Mouse (Mus musculus) large intestine, adult 2 months (tissue): ENCODE data around the gene Cpt1b. TPM values are rescaled to one million over a fixed set of nuclear protein-coding genes. Genes with fewer than 3 reads are reported as not detected.

Source experiments
- polyA plus RNA-seq: library from polyadenylated mRNA; depleted of rRNA; stranded (reverse); fragments of >200 nt; gene quantifications from 2 replicates; pipeline ENCODE4 v1.2.3, GENCODE M21; 2012; rRNA removed

Cpt1b gene
- polyA plus RNA-seq, 1 experiment, result 3.7 TPM

Other genes with a start within 250 kb of the Cpt1b start
- 273 and 310 TPM in 2 replicates for gene Plxnb2, start 245.1 kb downstream of the Cpt1b start, polyA plus RNA-seq
- gene Dennd6b, start 229.4 kb downstream of the Cpt1b start, polyA plus RNA-seq, result 10.8 and 11.2 TPM in 2 replicates
- 41.0 and 86.0 TPM in 2 replicates for gene Ppp6r2, start 214.3 kb downstream of the Cpt1b start, polyA plus RNA-seq
- 145 and 152 TPM in 2 replicates for gene Sbf1, start 110.6 kb downstream of the Cpt1b start, polyA plus RNA-seq
- gene Adm2, start 103.1 kb downstream of the Cpt1b start, polyA plus RNA-seq, result 1.1 and 2.2 TPM in 2 replicates
- 0.36 TPM in 1 of 2 replicates, not detected in the other for gene Miox, start 91.5 kb downstream of the Cpt1b start, polyA plus RNA-seq
- gene Lmf2, start 70.2 kb downstream of the Cpt1b start, polyA plus RNA-seq, result 26.3 and 28.9 TPM in 2 replicates
- 131 and 133 TPM in 2 replicates for gene Ncaph2, start 70.1 kb downstream of the Cpt1b start, polyA plus RNA-seq
- 70.4 and 142 TPM in 2 replicates for gene Sco2, start 52.0 kb downstream of the Cpt1b start, polyA plus RNA-seq
- 5.5 and 30.9 TPM in 2 replicates for gene Tymp, start 48.8 kb downstream of the Cpt1b start, polyA plus RNA-seq
- 21.1 and 57.4 TPM in 2 replicates for gene Odf3b, start 46.6 kb downstream of the Cpt1b start, polyA plus RNA-seq
- gene Klhdc7b, start 40.9 kb downstream of the Cpt1b start, polyA plus RNA-seq, result 0.10 and 0.58 TPM in 2 replicates
- gene Syce3, start 15.4 kb downstream of the Cpt1b start, polyA plus RNA-seq, result 0.51 and 0.89 TPM in 2 replicates
- gene C730034F03Rik, start 3.7 kb upstream of the Cpt1b start, polyA plus RNA-seq, result 0.57 and 0.67 TPM in 2 replicates
- 0.68 and 1.4 TPM in 2 replicates for gene Gm44502, start 3.8 kb upstream of the Cpt1b start, polyA plus RNA-seq
- gene Chkb, start 4.0 kb upstream of the Cpt1b start, polyA plus RNA-seq, result 125 and 129 TPM in 2 replicates
- gene Mapk8ip2, start 28.1 kb upstream of the Cpt1b start, polyA plus RNA-seq, result 1.1 and 1.2 TPM in 2 replicates
- gene Arsa, start 51.6 kb upstream of the Cpt1b start, polyA plus RNA-seq, result 16.9 and 27.7 TPM in 2 replicates
- gene Shank3, start 73.8 kb upstream of the Cpt1b start, polyA plus RNA-seq, result 3.0 and 5.5 TPM in 2 replicates
- 0.19 and 0.40 TPM in 2 replicates for gene Acr, start 142.5 kb upstream of the Cpt1b start, polyA plus RNA-seq
- gene Rabl2, start 166.1 kb upstream of the Cpt1b start, polyA plus RNA-seq, result 6.2 and 7.2 TPM in 2 replicates